Mouse (Mus musculus): ENCODE measurements around the gene Cyp2w1. TPM values are rescaled to one million over a fixed set of nuclear protein-coding genes. Genes with fewer than 3 reads are reported as not detected.
A peak's percentile ranks its signal among the peaks of the same experiment; 100 is the strongest.

Cyp2w1 gene
- polyA plus RNA-seq, 1 experiment = 0.83 TPM

- 61% methylated on average over 2 of the region's 2 CpGs for WGBS
- no peak for DNase-seq (ENCODE audit: low read depth, low spot score)
These were observed 6.2 kb downstream of the Cyp2w1 start for GRCm38 (mm10) chr5:139358653-139359052.

GRCm38 (mm10) chr5:139359244-139359643, 6.8 kb downstream of the Cyp2w1 start:
- no peak for DNase-seq (ENCODE audit: low read depth, low spot score)
- 55% methylated on average over 5 of the region's 5 CpGs for WGBS

- no peak for DNase-seq (ENCODE audit: low read depth, low spot score)
- WGBS = 47% methylated on average over 7 of the region's 7 CpGs
These were observed 11.4 kb downstream of the Cyp2w1 start for GRCm38 (mm10) chr5:139363858-139364257.

GRCm38 (mm10) chr5:139364260-139364910, 12.0 kb downstream of the Cyp2w1 start:
- 31% methylated on average over 12 of the region's 12 CpGs for WGBS
- peak; percentile 59 for DNase-seq (ENCODE audit: low read depth, low spot score)

- 48% methylated on average over 5 of the region's 5 CpGs for WGBS
These were observed 12.6 kb downstream of the Cyp2w1 start for GRCm38 (mm10) chr5:139364911-139365571.

GRCm38 (mm10) chr5:139365827-139366226, 13.4 kb downstream of the Cyp2w1 start:
- 81% methylated on average over 1 of the region's 1 CpGs for WGBS
- DNase-seq (ENCODE audit: low read depth, low spot score) = no peak

More at GRCm38 (mm10) chr5:139364911-139365571, 12.6 kb downstream of the Cyp2w1 start:
- no peak for DNase-seq (ENCODE audit: low read depth, low spot score)

GRCm38 (mm10) chr5:139366484-139366883, 14.1 kb downstream of the Cyp2w1 start:
- WGBS = 77% methylated on average over 11 of the region's 11 CpGs

GRCm38 (mm10) chr5:139367884-139368458, 15.6 kb downstream of the Cyp2w1 start:
- 84% methylated on average over 4 of the region's 4 CpGs for WGBS
- no peak for DNase-seq (ENCODE audit: low read depth, low spot score)

More at GRCm38 (mm10) chr5:139366484-139366883, 14.1 kb downstream of the Cyp2w1 start:
- no peak for DNase-seq (ENCODE audit: low read depth, low spot score)

GRCm38 (mm10) chr5:139368638-139369320, 16.4 kb downstream of the Cyp2w1 start:
- DNase-seq (ENCODE audit: low read depth, low spot score) = no peak
- 83% methylated on average over 11 of the region's 11 CpGs for WGBS

GRCm38 (mm10) chr5:139370336-139370735, 17.9 kb downstream of the Cyp2w1 start:
- WGBS = 86% methylated on average over 6 of the region's 6 CpGs
- no peak for DNase-seq (ENCODE audit: low read depth, low spot score)

GRCm38 (mm10) chr5:139371118-139371517, 18.7 kb downstream of the Cyp2w1 start:
- DNase-seq (ENCODE audit: low read depth, low spot score) = no peak
- 85% methylated on average over 5 of the region's 5 CpGs for WGBS

- WGBS = under 1% methylated on average over 39 of the region's 39 CpGs
- peak; percentile 70 for DNase-seq (ENCODE audit: low read depth, low spot score)
These were observed 19.4 kb downstream of the Cyp2w1 start for GRCm38 (mm10) chr5:139371631-139372401.

- no peak for DNase-seq (ENCODE audit: low read depth, low spot score)
These were observed 20.7 kb downstream of the Cyp2w1 start for GRCm38 (mm10) chr5:139373126-139373525.

GRCm38 (mm10) chr5:139373889-139374444, 21.6 kb downstream of the Cyp2w1 start:
- no peak for DNase-seq (ENCODE audit: low read depth, low spot score)
- 36% methylated on average over 6 of the region's 6 CpGs for WGBS

More at GRCm38 (mm10) chr5:139373126-139373525, 20.7 kb downstream of the Cyp2w1 start:
- 79% methylated on average over 3 of the region's 3 CpGs for WGBS

GRCm38 (mm10) chr5:139374841-139375240, 22.4 kb downstream of the Cyp2w1 start:
- DNase-seq (ENCODE audit: low read depth, low spot score) = no peak
- WGBS = 56% methylated on average over 2 of the region's 2 CpGs

- DNase-seq (ENCODE audit: low read depth, low spot score) = no peak
- WGBS = 68% methylated on average over 18 of the region's 18 CpGs
These were observed 25.3 kb downstream of the Cyp2w1 start, which contains the start of gene Gpr146 for GRCm38 (mm10) chr5:139377468-139378270. Gene Gpr146 (plus strand): TSS chr5:139377697.

- DNase-seq (ENCODE audit: low read depth, low spot score) = no peak
- 87% methylated on average over 7 of the region's 7 CpGs for WGBS
These were observed 25.8 kb downstream of the Cyp2w1 start for GRCm38 (mm10) chr5:139378271-139378556.

- WGBS = 23% methylated on average over 21 of the region's 21 CpGs
- no peak for DNase-seq (ENCODE audit: low read depth, low spot score)
These were observed 26.7 kb downstream of the Cyp2w1 start for GRCm38 (mm10) chr5:139378986-139379629.
